Comparison of ENCODE assay signal across 8 mouse cellular contexts in the genomic region with DNA sequence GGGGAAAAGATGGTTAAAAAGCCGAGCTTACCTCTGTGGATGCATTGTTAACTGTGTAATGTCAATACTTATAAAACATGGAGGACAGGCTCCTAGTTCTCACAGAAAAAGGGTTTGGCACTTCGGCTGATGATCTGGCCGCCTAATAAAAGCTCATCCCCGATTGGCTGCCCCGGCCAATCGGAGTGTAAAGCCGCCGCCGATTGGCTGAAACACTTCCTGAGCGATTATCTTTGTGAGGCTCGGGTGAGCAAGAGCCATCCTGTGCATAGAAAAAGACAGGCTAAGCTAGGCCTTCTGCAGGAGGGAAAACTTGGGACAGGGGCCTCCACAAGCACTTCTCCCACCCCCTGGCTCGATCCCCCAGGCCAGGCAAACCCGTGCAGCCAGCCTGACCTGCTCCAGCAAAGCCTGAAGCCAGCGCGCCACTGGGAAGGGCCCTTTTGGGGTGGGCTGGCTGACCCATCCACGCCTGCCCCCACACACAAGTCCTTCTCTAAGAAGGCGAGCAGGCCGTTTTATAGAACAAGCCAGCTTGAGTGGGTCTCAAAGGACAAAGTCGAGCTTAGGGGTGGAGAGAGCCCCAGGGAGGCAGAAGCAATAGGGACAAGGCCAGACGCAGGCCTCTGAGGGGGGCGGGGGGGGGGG. TPM values are rescaled to one million over a fixed set of nuclear protein-coding genes. Genes with fewer than 3 reads are reported as not detected.
A peak's percentile ranks its signal among the peaks of the same experiment; 100 is the strongest.
DNase-seq lines count a peak whose midpoint lies in the region; ATAC-seq and TF ChIP-seq lines count a peak whose summit lies in the region.

No protein-coding gene starts in this region.

- 0 out of 2 replicates have a peak, but pooled peaks cover 2% of the 10 kb centered on the region for H3K36me3 ChIP-seq in hindbrain, embryonic 10.5 days
- H3K36me3 ChIP-seq in lung, embryonic 16.5 days (ENCODE audit: control insufficient read depth, insufficient read depth, low read length): no peaks in the 10 kb centered on the region
- no peaks in the 10 kb centered on the region for H3K36me3 ChIP-seq in thymus, adult 2 months (ENCODE audit: control insufficient read depth, insufficient read depth, low read length)

- peak; percentile 97 for DNase-seq in Muller cell, postnatal 12 days (ENCODE audit: inconsistent ontology term)
- DNase-seq in cerebellum, adult 9-10 months: peak; percentile 99
- DNase-seq in hindbrain, embryonic 10.5 days (ENCODE audit: low spot score): peak; percentile 97
- DNase-seq in layer of hippocampus, adult 9-11 months: peak; percentile 97
- peak; percentile 92 for DNase-seq in ovary, adult 18-20 months (ENCODE audit: low spot score)
- peak; percentile 95 for DNase-seq in thymus, adult 2 months

- ATAC-seq in frontal cortex, adult (ENCODE audit: low TSS enrichment): peak; percentile 21
- peak; percentile 71 for ATAC-seq in lung, embryonic 16.5 days (ENCODE audit: low read depth)

- peak overlapping the region; percentile 98 for H3K27ac ChIP-seq in hindbrain, embryonic 10.5 days
- peak overlapping the region; percentile 100 for H3K27ac ChIP-seq in lung, embryonic 16.5 days (ENCODE audit: low read length)
- H3K27ac ChIP-seq in thymus, adult 2 months (ENCODE audit: control insufficient read depth, insufficient read depth, low read length): peak overlapping the region; percentile 92

- no peaks in the 10 kb centered on the region for H3K9me3 ChIP-seq in hindbrain, embryonic 10.5 days
- H3K9me3 ChIP-seq in lung, embryonic 16.5 days (ENCODE audit: control insufficient read depth, low read length): no peaks in the 10 kb centered on the region

- no peak for TF ChIP-seq CTCF in thymus, adult 2 months (IDR thresholded peaks at IDR 0.05; ENCODE audit: borderline replicate concordance, control insufficient read depth, extremely low read depth, insufficient read depth, low read length, poor library complexity)

- peaks cover 100% of the 10 kb centered on the region for H3K4me1 ChIP-seq in hindbrain, embryonic 10.5 days (replicated peaks)
- peaks cover 87% of the 10 kb centered on the region for H3K4me1 ChIP-seq in lung, embryonic 16.5 days (replicated peaks; ENCODE audit: control insufficient read depth, insufficient read depth, low read length)
- peaks cover 65% of the 10 kb centered on the region for H3K4me1 ChIP-seq in thymus, adult 2 months (replicated peaks; ENCODE audit: control insufficient read depth, insufficient read depth, low read length)

- TF ChIP-seq POLR2A in thymus, adult 2 months (IDR thresholded peaks at IDR 0.05; ENCODE audit: control insufficient read depth, extremely low read depth, insufficient read depth, low read length, poor library complexity): peak; percentile 75

- H3K27me3 ChIP-seq in hindbrain, embryonic 10.5 days (ENCODE audit: insufficient read depth, poor library complexity, severe bottlenecking): no peaks in the 10 kb centered on the region
- no peaks in the 10 kb centered on the region for H3K27me3 ChIP-seq in lung, embryonic 16.5 days (ENCODE audit: control insufficient read depth, insufficient read depth, low read depth, low read length)
- H3K27me3 ChIP-seq in thymus, adult 2 months (ENCODE audit: control insufficient read depth, insufficient read depth, low read length): no peaks in the 10 kb centered on the region; the same call in 1 of the 2 replicates

- H3K9ac ChIP-seq in lung, embryonic 16.5 days (ENCODE audit: low read length): peak overlapping the region; percentile 79

- 3% methylated on average over 21 of the region's 21 CpGs for WGBS in hindbrain, embryonic 10.5 days
- 3% methylated on average over 21 of the region's 21 CpGs for WGBS in lung, embryonic 16.5 days
- WGBS in thymus, adult 2 months: 9% methylated on average over 21 of the region's 21 CpGs

- H3K4me2 ChIP-seq in lung, embryonic 16.5 days (ENCODE audit: low read depth, low read length): peak overlapping the region; percentile 73

- peak overlapping the region; percentile 51 for H3K4me3 ChIP-seq in hindbrain, embryonic 10.5 days
- H3K4me3 ChIP-seq in lung, embryonic 16.5 days (ENCODE audit: low read length): peak overlapping the region; percentile 43
- H3K4me3 ChIP-seq in thymus, adult 2 months (ENCODE audit: control insufficient read depth, insufficient read depth, low read length): peak overlapping the region; percentile 42

RNA-seq across cellular contexts. Expression of gene Zmynd8, which starts 14.1 kb away (rescaled TPM):
- polyA plus RNA-seq in hindbrain, embryonic 10.5 days (2016; fragmentation: Nextera tagmentation; extraction: Ambion mirVana): 60.0 and 65.2 TPM in 2 replicates
- 40.6 and 48.7 TPM in 2 replicates for polyA plus RNA-seq in lung, embryonic 16.5 days (2015; fragmentation: Nextera tagmentation; extraction: Ambion mirVana)
- polyA plus RNA-seq in thymus, adult 2 months (2012; rRNA removed): 30.3 and 30.9 TPM in 2 replicates

Comparison
In these comparisons a context has a peak if more than half of its experiments do, and no peak if none do; other contexts are left out.
1. Peak in every context shown above with its lines: DNase-seq, ATAC-seq, H3K4me3 ChIP-seq and H3K27ac ChIP-seq.